ENCODE assay signal across 25 mouse cellular contexts in genomic region chr13:19562510-19562909, GRCm38 (mm10). TPM values are rescaled to one million over a fixed set of nuclear protein-coding genes. Genes with fewer than 3 reads are reported as not detected.
A peak's percentile ranks its signal among the peaks of the same experiment; 100 is the strongest.
DNase-seq lines count a peak whose midpoint lies in the region; ATAC-seq and TF ChIP-seq lines count a peak whose summit lies in the region.
"Had no signal": no experiment of that assay in that cellular context is flagged by ENCODE, and none has a peak within 500 bp of the region (broad histone marks: within the 10 kb centered on the region; RNA-seq: fewer than 3 reads in every experiment).

No protein-coding gene starts in this region.

- 0 out of 2 replicates have a peak, but pooled peaks have one; percentile 33 for ATAC-seq in kidney, embryonic 15.5 days (replicated peaks; ENCODE audit: low FRiP score)
- ATAC-seq in kidney, embryonic 14.5 days (ENCODE audit: low FRiP score, low TSS enrichment), result no peak
- ATAC-seq: activated CD4-positive, CD25-positive, alpha-beta regulatory T cell, adult 4 months; forebrain, embryonic 14.5 days; forebrain, postnatal 0 days; hindbrain, postnatal 0 days had no signal

- WGBS in kidney, embryonic 15.5 days, result 74% methylated on average over 1 of the region's 1 CpGs
- 76% methylated on average over 1 of the region's 1 CpGs for WGBS in kidney, embryonic 14.5 days

- H3K4me3 ChIP-seq in gastrocnemius, adult 2 months, result no peak overlapping the region
- no peak overlapping the region for H3K4me3 ChIP-seq in kidney, embryonic 15.5 days (replicated peaks)
- H3K4me3 ChIP-seq in kidney, embryonic 14.5 days (ENCODE audit: low read length), result no peak overlapping the region
- H3K4me3 ChIP-seq: embryonic facial prominence, embryonic 12.5 days; embryonic facial prominence, embryonic 15.5 days; heart, adult 2 months; heart, embryonic 10.5 days; heart, embryonic 13.5 days had no signal

- H3K9ac ChIP-seq in kidney, embryonic 15.5 days, result no peak overlapping the region
- H3K9ac ChIP-seq in kidney, embryonic 14.5 days (ENCODE audit: low read depth, low read length), result no peak overlapping the region
- H3K9ac ChIP-seq: embryonic facial prominence, embryonic 12.5 days; embryonic facial prominence, embryonic 15.5 days; forebrain, postnatal 0 days; heart, embryonic 13.5 days; hindbrain, embryonic 14.5 days had no signal

- TF ChIP-seq CTCF in gastrocnemius, adult 2 months (IDR thresholded peaks at IDR 0.05), result no peak

- H3K4me1 ChIP-seq in kidney, embryonic 15.5 days, result no peaks in the 10 kb centered on the region
- H3K4me1 ChIP-seq in kidney, embryonic 14.5 days (ENCODE audit: control insufficient read depth, insufficient read depth, low read length), result no peaks in the 10 kb centered on the region
- H3K4me1 ChIP-seq: embryonic facial prominence, embryonic 12.5 days; embryonic facial prominence, embryonic 15.5 days; heart, embryonic 10.5 days; heart, embryonic 13.5 days had no signal

- H3K4me2 ChIP-seq in kidney, embryonic 15.5 days, result no peak overlapping the region
- H3K4me2 ChIP-seq in kidney, embryonic 14.5 days (replicated peaks; ENCODE audit: low read depth, low read length), result no peak overlapping the region
- H3K4me2 ChIP-seq: embryonic facial prominence, embryonic 12.5 days; embryonic facial prominence, embryonic 15.5 days; heart, embryonic 13.5 days; hindbrain, embryonic 14.5 days had no signal

- H3K27me3 ChIP-seq in kidney, embryonic 15.5 days, result no peaks in the 10 kb centered on the region
- no peaks in the 10 kb centered on the region for H3K27me3 ChIP-seq in kidney, embryonic 14.5 days (ENCODE audit: control insufficient read depth, insufficient read depth, low read length)
- H3K27me3 ChIP-seq: embryonic facial prominence, embryonic 12.5 days; embryonic facial prominence, embryonic 15.5 days; heart, embryonic 13.5 days had no signal

- intact Hi-C loops in gastrocnemius, adult 2 months (cut with DNase I), result no loop called here

- no peak for DNase-seq in gastrocnemius, adult 2 months
- no peak for DNase-seq in gastrocnemius, adult 18-20 months (ENCODE audit: low spot score)
- peak; percentile 11 for DNase-seq in kidney, postnatal 10 days
- DNase-seq in embryo, embryonic 10 days (ENCODE audit: low spot score), result no peak
- DNase-seq: adrenal gland, adult 8-10 months; adrenal gland, postnatal 25 days; cerebellum, adult 11-12 months; cerebellum, adult 8-10 months; cerebellum, postnatal 10 days; forebrain, postnatal 0 days; gastrocnemius, postnatal 10 days; gastrocnemius, postnatal 36 days; heart, adult 2 months; heart, postnatal 14 days; heart, postnatal 4 days had no signal

- H3K9me3 ChIP-seq in kidney, embryonic 15.5 days (replicated peaks), result no peaks in the 10 kb centered on the region
- H3K9me3 ChIP-seq in kidney, embryonic 14.5 days (ENCODE audit: control insufficient read depth, low read length), result no peaks in the 10 kb centered on the region
- H3K9me3 ChIP-seq: embryonic facial prominence, embryonic 12.5 days; embryonic facial prominence, embryonic 15.5 days; heart, embryonic 10.5 days; heart, embryonic 13.5 days had no signal

- H3K36me3 ChIP-seq in kidney, embryonic 15.5 days, result no peaks in the 10 kb centered on the region
- H3K36me3 ChIP-seq in kidney, embryonic 14.5 days (ENCODE audit: control insufficient read depth, insufficient read depth, low read length), result no peaks in the 10 kb centered on the region
- H3K36me3 ChIP-seq: embryonic facial prominence, embryonic 12.5 days; embryonic facial prominence, embryonic 15.5 days; heart, embryonic 10.5 days; heart, embryonic 13.5 days had no signal

- 0 out of 2 replicates have a peak overlapping the region, but pooled peaks have one; percentile 5 for H3K27ac ChIP-seq in gastrocnemius, adult 2 months
- no peak overlapping the region for H3K27ac ChIP-seq in kidney, embryonic 15.5 days
- no peak overlapping the region for H3K27ac ChIP-seq in kidney, embryonic 14.5 days (ENCODE audit: low read depth, low read length)
- H3K27ac ChIP-seq: embryonic facial prominence, embryonic 12.5 days; embryonic facial prominence, embryonic 15.5 days; heart, adult 2 months; heart, embryonic 10.5 days; heart, embryonic 13.5 days; hindbrain, embryonic 14.5 days; hindbrain, postnatal 0 days had no signal

RNA-seq across cellular contexts. Expression of gene Epdr1, which starts 57.2 kb away (rescaled TPM):
- total RNA-seq in gastrocnemius, adult 2 months (2021), result 100 to 1,000 TPM in 1 of 2 experiments, 10 to 100 TPM in 1; 90.3 to 139 TPM
- total RNA-seq in gastrocnemius, adult 18-20 months (2021), result 100 to 1,000 TPM; 111 to 112 TPM
- polyA plus RNA-seq in kidney, embryonic 15.5 days (2015; fragmentation: Nextera tagmentation; extraction: Ambion mirVana), result 24.7 and 25.3 TPM in 2 replicates
- 20.5 and 20.9 TPM in 2 replicates for polyA plus RNA-seq in kidney, embryonic 14.5 days (2014; fragmentation: Nextera tagmentation; extraction: Ambion mirVana)
